Mouse (Mus musculus) adipocyte (in vitro differentiated cells): ENCODE results near the gene Fras1.

Experiments used
- DNase-seq: peaks from one replicate; pipeline ENCODE4 v3.0.0-alpha.2; 2016; ENCODE audit warnings: low spot score

The Fras1 gene

GRCm38 (mm10) chr5:96405139-96405842 is 31.5 kb downstream of the Fras1 start:
- DNase-seq: no peak

- no peak for DNase-seq
These were observed 34.5 kb downstream of the Fras1 start for GRCm38 (mm10) chr5:96408291-96408690.

GRCm38 (mm10) chr5:96412754-96413394 is 39.1 kb downstream of the Fras1 start:
- no peak for DNase-seq

- DNase-seq: no peak
These were observed 43.4 kb downstream of the Fras1 start for GRCm38 (mm10) chr5:96417121-96417520.

- DNase-seq: no peak
These were observed 47.8 kb downstream of the Fras1 start for GRCm38 (mm10) chr5:96421550-96421949.

GRCm38 (mm10) chr5:96422716-96423115 is 49.0 kb downstream of the Fras1 start:
- DNase-seq: no peak

- no peak for DNase-seq
These were observed 51.6 kb downstream of the Fras1 start for GRCm38 (mm10) chr5:96425391-96425790.

- DNase-seq: no peak
These were observed 55.9 kb downstream of the Fras1 start for GRCm38 (mm10) chr5:96429532-96430141.

GRCm38 (mm10) chr5:96437870-96438269 is 64.1 kb downstream of the Fras1 start:
- DNase-seq: no peak

- DNase-seq: no peak
These were observed 66.1 kb downstream of the Fras1 start for GRCm38 (mm10) chr5:96439811-96440210.

- no peak for DNase-seq
These were observed 73.7 kb downstream of the Fras1 start for GRCm38 (mm10) chr5:96447460-96447859.

GRCm38 (mm10) chr5:96452027-96452426 is 78.3 kb downstream of the Fras1 start:
- DNase-seq: no peak

GRCm38 (mm10) chr5:96453386-96453785 is 79.6 kb downstream of the Fras1 start:
- DNase-seq: no peak

GRCm38 (mm10) chr5:96454422-96454821 is 80.7 kb downstream of the Fras1 start:
- DNase-seq: no peak

GRCm38 (mm10) chr5:96455241-96455640 is 81.5 kb downstream of the Fras1 start:
- peak; percentile 16 for DNase-seq

GRCm38 (mm10) chr5:96457436-96457958 is 83.7 kb downstream of the Fras1 start:
- DNase-seq: no peak

- no peak for DNase-seq
These were observed 85.8 kb downstream of the Fras1 start for GRCm38 (mm10) chr5:96459605-96460004.

GRCm38 (mm10) chr5:96462197-96462596 is 88.4 kb downstream of the Fras1 start:
- no peak for DNase-seq

GRCm38 (mm10) chr5:96466461-96466860 is 92.7 kb downstream of the Fras1 start:
- no peak for DNase-seq

GRCm38 (mm10) chr5:96471995-96472394 is 98.2 kb downstream of the Fras1 start:
- DNase-seq: no peak

- DNase-seq: no peak
These were observed 101.7 kb downstream of the Fras1 start for GRCm38 (mm10) chr5:96475488-96475887.

- no peak for DNase-seq
These were observed 105.2 kb downstream of the Fras1 start for GRCm38 (mm10) chr5:96479003-96479402.

- DNase-seq: no peak
These were observed 107.4 kb downstream of the Fras1 start for GRCm38 (mm10) chr5:96481159-96481558.
